Mouse (Mus musculus): ENCODE measurements at regions not wholly inside any gene's neighbourhood (a gene's known extent, or its start where the extent isn't known, plus 50 kb on each side); places are given as distances from the start of the nearest gene placed in this dataset.

DNA sequence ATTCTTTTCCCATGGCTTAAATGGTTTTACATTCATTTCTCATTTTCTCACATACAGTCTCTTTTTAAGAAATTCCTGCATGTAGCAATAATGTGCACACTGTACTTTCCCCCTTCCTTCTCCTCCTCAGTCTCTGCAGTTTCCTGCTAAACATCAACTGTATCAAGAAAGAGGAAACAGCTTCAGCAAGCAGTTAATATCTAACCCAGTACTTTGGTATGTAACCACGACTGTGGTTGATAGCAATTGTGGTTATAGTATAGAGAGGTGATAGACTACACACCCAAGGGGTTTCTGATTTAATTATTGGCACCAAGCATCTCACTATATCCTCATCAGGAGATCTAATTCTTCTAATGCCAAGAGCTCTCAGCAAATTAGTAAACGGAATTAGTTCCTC is 52.8 kb upstream of the Eci2 start:
- Histone ChIP-seq H3K36me3 (ENCODE audit: control insufficient read depth, insufficient read depth, low read length) (no peaks in the 10 kb centered on the region), H3K9ac (ENCODE audit: low read length) (no peak overlapping the region), H3K4me3 (ENCODE audit: low read depth, low read length) (no peak overlapping the region), H3K4me2 (ENCODE audit: low read length) (no peak overlapping the region), H3K9me3 (replicated peaks; ENCODE audit: control insufficient read depth, low read length) (no peaks in the 10 kb centered on the region), H3K27ac (ENCODE audit: low read depth, low read length) (no peak overlapping the region), H3K4me1 (ENCODE audit: control insufficient read depth, insufficient read depth, low read length) (no peaks in the 10 kb centered on the region), H3K27me3 (replicated peaks; ENCODE audit: control insufficient read depth, insufficient read depth, low read length) (no peaks in the 10 kb centered on the region)
- ATAC-seq, result no peak
- 66% methylated on average over 2 of the region's 2 CpGs for WGBS
- DNase-seq (ENCODE audit: low spot score), result no peak

- no peak overlapping the region for H3K27ac ChIP-seq (ENCODE audit: low read depth, low read length)
- no peaks in the 10 kb centered on the region for H3K4me1 ChIP-seq (ENCODE audit: control insufficient read depth, insufficient read depth, low read length)
- H3K4me3 ChIP-seq (ENCODE audit: low read depth, low read length), result no peak overlapping the region
- no peak overlapping the region for H3K9ac ChIP-seq (ENCODE audit: low read length)
- no peaks in the 10 kb centered on the region for H3K27me3 ChIP-seq (replicated peaks; ENCODE audit: control insufficient read depth, insufficient read depth, low read length)
- H3K36me3 ChIP-seq (ENCODE audit: control insufficient read depth, insufficient read depth, low read length), result no peaks in the 10 kb centered on the region
- ATAC-seq (no peak), DNase-seq (ENCODE audit: low spot score) (no peak)
- no peaks in the 10 kb centered on the region for H3K9me3 ChIP-seq (replicated peaks; ENCODE audit: control insufficient read depth, low read length)
- WGBS, result 76% methylated on average over 3 of the region's 3 CpGs
- no peak overlapping the region for H3K4me2 ChIP-seq (ENCODE audit: low read length)
Observed at GRCm38 (mm10) chr13:35085386-35085785, 58.5 kb upstream of the Eci2 start.

GRCm38 (mm10) chr13:35087246-35088040 is 60.5 kb upstream of the Eci2 start:
- H3K9me3 ChIP-seq (replicated peaks; ENCODE audit: control insufficient read depth, low read length), result no peaks in the 10 kb centered on the region
- no peak overlapping the region for H3K9ac ChIP-seq (ENCODE audit: low read length)
- H3K27me3 ChIP-seq (replicated peaks; ENCODE audit: control insufficient read depth, insufficient read depth, low read length), result no peaks in the 10 kb centered on the region
- DNase-seq (ENCODE audit: low spot score) (peak; percentile 41), ATAC-seq (no peak)
- H3K4me2 ChIP-seq (ENCODE audit: low read length), result no peak overlapping the region
- no peaks in the 10 kb centered on the region for H3K36me3 ChIP-seq (ENCODE audit: control insufficient read depth, insufficient read depth, low read length)
- no peak overlapping the region for H3K4me3 ChIP-seq (ENCODE audit: low read depth, low read length)
- WGBS, result 69% methylated on average over 6 of the region's 6 CpGs
- no peak overlapping the region for H3K27ac ChIP-seq (ENCODE audit: low read depth, low read length)
- no peaks in the 10 kb centered on the region for H3K4me1 ChIP-seq (ENCODE audit: control insufficient read depth, insufficient read depth, low read length)

GRCm38 (mm10) chr13:35091155-35091554 is 64.3 kb upstream of the Eci2 start:
- Histone ChIP-seq H3K36me3 (ENCODE audit: control insufficient read depth, insufficient read depth, low read length) (no peaks in the 10 kb centered on the region), H3K4me2 (ENCODE audit: low read length) (no peak overlapping the region), H3K27me3 (replicated peaks; ENCODE audit: control insufficient read depth, insufficient read depth, low read length) (no peaks in the 10 kb centered on the region), H3K4me1 (ENCODE audit: control insufficient read depth, insufficient read depth, low read length) (no peaks in the 10 kb centered on the region), H3K4me3 (ENCODE audit: low read depth, low read length) (no peak overlapping the region), H3K27ac (ENCODE audit: low read depth, low read length) (no peak overlapping the region), H3K9ac (ENCODE audit: low read length) (no peak overlapping the region), H3K9me3 (replicated peaks; ENCODE audit: control insufficient read depth, low read length) (no peaks in the 10 kb centered on the region)
- 89% methylated on average over 3 of the region's 3 CpGs for WGBS
- ATAC-seq (no peak), DNase-seq (ENCODE audit: low spot score) (no peak)

- no peak overlapping the region for H3K9ac ChIP-seq (ENCODE audit: low read length)
- H3K9me3 ChIP-seq (replicated peaks; ENCODE audit: control insufficient read depth, low read length), result no peaks in the 10 kb centered on the region
- ATAC-seq, result no peak
- no peaks in the 10 kb centered on the region for H3K36me3 ChIP-seq (ENCODE audit: control insufficient read depth, insufficient read depth, low read length)
- no peak overlapping the region for H3K4me2 ChIP-seq (ENCODE audit: low read length)
- H3K4me3 ChIP-seq (ENCODE audit: low read depth, low read length), result no peak overlapping the region
- 32% methylated on average over 1 of the region's 1 CpGs for WGBS
- DNase-seq (ENCODE audit: low spot score), result peak; percentile 49
- no peak overlapping the region for H3K27ac ChIP-seq (ENCODE audit: low read depth, low read length)
- no peaks in the 10 kb centered on the region for H3K4me1 ChIP-seq (ENCODE audit: control insufficient read depth, insufficient read depth, low read length)
- no peaks in the 10 kb centered on the region for H3K27me3 ChIP-seq (replicated peaks; ENCODE audit: control insufficient read depth, insufficient read depth, low read length)
Observed at GRCm38 (mm10) chr13:35119782-35120181, 92.9 kb upstream of the Eci2 start.

DNA sequence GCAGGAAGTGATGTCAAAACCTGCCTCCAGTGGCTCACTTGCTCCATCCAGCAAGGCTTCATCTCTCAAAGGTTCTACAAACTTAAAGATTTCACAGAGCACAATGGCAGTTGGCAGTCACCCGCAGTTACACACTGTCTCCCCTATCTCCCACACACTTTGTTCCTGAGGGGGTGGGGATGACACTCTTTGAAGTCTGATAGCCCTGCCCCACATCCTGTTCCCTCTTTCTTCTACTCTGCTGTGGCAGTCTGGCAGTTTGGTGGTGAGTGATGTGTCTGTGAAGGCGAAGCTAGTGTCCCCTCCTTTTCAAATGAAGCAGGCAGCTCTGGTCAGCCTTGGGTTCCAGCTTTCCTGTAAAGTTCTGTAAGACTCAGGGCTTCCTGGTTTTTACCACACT is 102.6 kb upstream of the Eci2 start:
- Histone ChIP-seq H3K36me3 (ENCODE audit: control insufficient read depth, insufficient read depth, low read length) (no peaks in the 10 kb centered on the region), H3K4me2 (ENCODE audit: low read length) (no peak overlapping the region), H3K9me3 (replicated peaks; ENCODE audit: control insufficient read depth, low read length) (no peaks in the 10 kb centered on the region), H3K4me3 (ENCODE audit: low read depth, low read length) (no peak overlapping the region), H3K27me3 (replicated peaks; ENCODE audit: control insufficient read depth, insufficient read depth, low read length) (no peaks in the 10 kb centered on the region), H3K27ac (ENCODE audit: low read depth, low read length) (no peak overlapping the region), H3K4me1 (ENCODE audit: control insufficient read depth, insufficient read depth, low read length) (no peaks in the 10 kb centered on the region), H3K9ac (ENCODE audit: low read length) (no peak overlapping the region)
- ATAC-seq (no peak), DNase-seq (ENCODE audit: low spot score) (no peak)
- 79% methylated on average over 2 of the region's 2 CpGs for WGBS

DNA sequence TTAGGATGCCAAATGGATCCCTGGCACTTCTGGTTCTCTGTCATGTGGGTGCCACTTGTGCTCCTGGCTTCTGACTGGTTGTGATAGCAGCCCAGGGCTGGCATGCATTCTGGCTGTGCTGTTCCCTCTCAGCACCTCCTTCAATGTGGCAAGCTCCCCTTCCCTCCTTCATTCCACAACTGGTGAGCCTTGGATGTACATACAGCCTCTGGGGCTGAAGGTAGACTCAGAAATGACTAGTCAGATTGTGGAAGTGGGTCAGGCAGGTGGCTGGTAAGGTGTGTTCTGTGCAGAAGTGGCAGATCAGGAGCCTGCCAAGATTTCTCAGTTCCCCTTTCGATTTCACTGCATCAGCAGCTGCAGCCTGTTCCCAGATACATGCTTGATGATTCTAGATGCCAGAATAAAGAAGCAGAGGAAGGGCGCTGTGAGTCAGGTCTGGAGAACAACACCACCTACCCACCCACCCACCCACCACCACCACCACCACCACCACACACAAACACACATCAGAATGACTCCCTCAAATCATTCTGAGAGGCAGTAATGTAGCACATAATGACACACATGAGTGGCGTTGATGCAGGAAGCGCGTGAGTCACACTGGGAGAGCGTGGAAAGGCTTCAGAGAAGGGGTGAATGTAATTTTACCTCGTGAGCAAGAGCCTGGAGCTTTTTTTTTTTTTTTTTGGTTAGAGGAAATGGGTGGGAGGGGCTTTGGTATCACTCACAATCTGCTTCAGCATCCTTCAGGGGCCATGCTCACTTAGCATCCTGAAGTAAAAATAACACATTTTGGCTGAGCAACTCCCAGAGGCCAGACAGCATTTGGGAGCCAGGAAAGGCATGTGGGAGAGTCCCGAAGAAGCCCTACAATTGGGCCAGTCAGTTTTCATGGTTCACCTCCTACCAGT is 104.6 kb upstream of the Eci2 start:
- ATAC-seq (no peak), DNase-seq (ENCODE audit: low spot score) (peak; percentile 6)

DNA sequence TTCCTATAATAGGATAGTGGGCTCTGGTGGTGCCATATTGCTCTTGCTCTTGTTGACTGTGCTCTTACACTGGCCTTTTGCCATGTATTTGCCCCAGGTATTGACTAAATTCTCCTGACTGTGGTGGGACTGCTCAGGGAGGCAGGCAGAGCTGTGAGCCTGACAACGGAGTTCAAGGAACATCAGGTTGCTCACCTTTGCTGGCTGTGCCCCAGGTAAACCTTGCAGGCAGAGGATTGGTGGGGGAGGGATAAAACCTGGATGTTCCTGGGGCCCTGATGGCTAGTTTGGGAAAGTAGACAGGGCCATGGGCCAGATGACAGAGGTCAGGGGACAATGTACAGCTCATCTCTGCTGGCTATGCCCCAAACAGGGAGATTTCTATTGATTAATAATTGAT is 124.7 kb upstream of the Eci2 start:
- H3K4me2 ChIP-seq (ENCODE audit: low read length), result no peak overlapping the region
- no peaks in the 10 kb centered on the region for H3K27me3 ChIP-seq (replicated peaks; ENCODE audit: control insufficient read depth, insufficient read depth, low read length)
- H3K9ac ChIP-seq (ENCODE audit: low read length), result no peak overlapping the region
- DNase-seq (ENCODE audit: low spot score) (no peak), ATAC-seq (no peak)
- 92% methylated on average over 1 of the region's 1 CpGs for WGBS
- H3K36me3 ChIP-seq (ENCODE audit: control insufficient read depth, insufficient read depth, low read length), result no peaks in the 10 kb centered on the region
- no peaks in the 10 kb centered on the region for H3K9me3 ChIP-seq (replicated peaks; ENCODE audit: control insufficient read depth, low read length)
- no peak overlapping the region for H3K4me3 ChIP-seq (ENCODE audit: low read depth, low read length)
- no peaks in the 10 kb centered on the region for H3K4me1 ChIP-seq (ENCODE audit: control insufficient read depth, insufficient read depth, low read length)
- H3K27ac ChIP-seq (ENCODE audit: low read depth, low read length), result no peak overlapping the region

More for the DNA sequence above, 104.6 kb upstream of the Eci2 start:
- Histone ChIP-seq H3K27me3 (replicated peaks; ENCODE audit: control insufficient read depth, insufficient read depth, low read length) (no peaks in the 10 kb centered on the region), H3K9me3 (replicated peaks; ENCODE audit: control insufficient read depth, low read length) (no peaks in the 10 kb centered on the region), H3K4me3 (ENCODE audit: low read depth, low read length) (no peak overlapping the region), H3K36me3 (ENCODE audit: control insufficient read depth, insufficient read depth, low read length) (no peaks in the 10 kb centered on the region), H3K9ac (ENCODE audit: low read length) (no peak overlapping the region), H3K4me1 (ENCODE audit: control insufficient read depth, insufficient read depth, low read length) (no peaks in the 10 kb centered on the region), H3K27ac (ENCODE audit: low read depth, low read length) (no peak overlapping the region), H3K4me2 (ENCODE audit: low read length) (no peak overlapping the region)
- WGBS, result 82% methylated on average over 8 of the region's 8 CpGs

DNA sequence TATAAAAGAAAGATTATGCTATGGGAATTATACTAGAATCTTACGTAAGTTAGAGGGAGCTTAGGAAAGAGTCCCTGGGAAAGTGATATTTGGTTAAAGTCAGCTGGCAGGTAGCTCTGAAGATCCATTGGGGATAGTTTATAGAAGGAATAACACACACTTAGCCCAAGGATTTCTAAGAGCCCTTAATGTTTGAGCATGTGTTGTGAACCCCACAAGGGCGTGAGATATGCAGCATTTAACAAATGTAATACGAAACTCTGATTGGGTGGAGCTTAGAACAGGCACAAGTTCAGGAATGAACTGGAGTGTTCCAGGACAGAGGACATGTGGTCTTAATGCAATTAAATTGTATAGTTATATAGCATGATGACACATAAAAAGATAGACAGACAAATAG is 132.6 kb upstream of the Eci2 start:
- 71% methylated on average over 3 of the region's 3 CpGs for WGBS
- Histone ChIP-seq H3K9me3 (replicated peaks; ENCODE audit: control insufficient read depth, low read length) (no peaks in the 10 kb centered on the region), H3K4me3 (ENCODE audit: low read depth, low read length) (no peak overlapping the region), H3K4me2 (ENCODE audit: low read length) (no peak overlapping the region), H3K27ac (ENCODE audit: low read depth, low read length) (no peak overlapping the region), H3K27me3 (replicated peaks; ENCODE audit: control insufficient read depth, insufficient read depth, low read length) (no peaks in the 10 kb centered on the region), H3K9ac (ENCODE audit: low read length) (no peak overlapping the region), H3K36me3 (ENCODE audit: control insufficient read depth, insufficient read depth, low read length) (no peaks in the 10 kb centered on the region), H3K4me1 (ENCODE audit: control insufficient read depth, insufficient read depth, low read length) (peaks cover 5% of the 10 kb centered on the region; the same call in 1 of the 2 replicates)
- ATAC-seq (no peak), DNase-seq (ENCODE audit: low spot score) (no peak)
